Mouse (Mus musculus): Measurements from ENCODE around the gene Armc2. TPM values are rescaled to one million over a fixed set of nuclear protein-coding genes. Genes with fewer than 3 reads are reported as not detected.
A peak's percentile ranks its signal among the peaks of the same experiment; 100 is the strongest.

The Armc2 gene
- total and polyA plus RNA-seq, 3 experiments, result 0.08 to 0.13 TPM; not detected in 1

DNA sequence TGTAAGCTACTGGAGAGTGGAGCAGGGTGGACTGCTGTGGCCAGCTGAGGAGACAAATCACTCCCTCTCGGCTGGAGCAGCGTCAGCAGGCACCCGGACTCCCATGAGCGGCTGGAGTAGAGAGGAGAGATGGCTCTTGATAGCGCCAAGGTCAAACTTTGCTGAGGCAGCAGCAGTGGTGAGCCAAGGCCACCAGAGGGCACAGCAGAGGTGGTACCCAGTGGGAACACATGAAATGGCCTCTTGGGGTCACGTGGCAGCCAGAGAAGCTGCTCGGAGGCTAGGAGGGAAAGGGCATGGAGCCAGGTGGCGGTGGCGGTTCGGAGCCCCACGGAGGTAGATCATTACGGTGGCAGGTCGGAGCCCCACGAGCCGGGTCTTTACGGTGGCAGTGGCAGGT is 12.8 kb upstream of the Armc2 start:
- peak; percentile 91 for DNase-seq (ENCODE audit: low read depth, low spot score)
- Histone ChIP-seq H3K27me3 (ENCODE audit: control insufficient read depth in 1 of 2, insufficient read depth in 2 of 2, low read length in 2 of 2) (no peaks in the 10 kb centered on the region), H3K9me3 (replicated peaks; ENCODE audit: insufficient read depth, low read length) (no peaks in the 10 kb centered on the region), H3K9ac (ENCODE audit: control insufficient read depth, low read depth, low read length, poor library complexity, severe bottlenecking) (peak overlapping the region; percentile 73), H3K36me3 (ENCODE audit: control insufficient read depth in 1 of 2, insufficient read depth in 2 of 2, low read length in 2 of 2) (peaks cover 0 to 7% of the 10 kb centered on the region in 2 experiments; a peak in 2 of 4 replicates), H3K4me3 (ENCODE audit: control insufficient read depth in 1 of 2, insufficient read depth in 1 of 2, low read depth in 2 of 2, low read length in 2 of 2) (peak overlapping the region; percentile 47 to 65), H3K4me1 (ENCODE audit: control insufficient read depth in 1 of 2, insufficient read depth in 2 of 2, low read length in 2 of 2) (peaks cover 5 to 18% of the 10 kb centered on the region in 2 experiments), H3K27ac (ENCODE audit: control insufficient read depth, low read depth, low read length) (peak overlapping the region; percentile 11; the same call in 1 of the 2 replicates), H3K79me2 (ENCODE audit: control insufficient read depth, insufficient read depth, low read length, poor library complexity) (no peaks in the 10 kb centered on the region)
- TF ChIP-seq SMC3 (IDR thresholded peaks at IDR 0.05; ENCODE audit: low read depth, low read length) (peak; percentile 99), CTCF (IDR thresholded peaks at IDR 0.05 in 2 of 3, conservative IDR thresholded peaks at IDR 0.05 in 1 of 3; ENCODE audit: control insufficient read depth in 1 of 3, insufficient read depth in 1 of 3, low read depth in 2 of 3, low read length in 3 of 3, poor library complexity in 1 of 3, severe bottlenecking in 1 of 3) (peak; percentile 71 to 95 (median 90)), BHLHE40 (IDR thresholded peaks at IDR 0.05; ENCODE audit: borderline replicate concordance, low read depth, low read length) (peak; percentile 79), E2F4 (IDR thresholded peaks at IDR 0.05; ENCODE audit: borderline replicate concordance, low read depth, low read length) (no peak), MYC (IDR thresholded peaks at IDR 0.05; ENCODE audit: low read depth, low read length) (peak; percentile 78), TCF12 (IDR thresholded peaks at IDR 0.05; ENCODE audit: low read depth, low read length) (0 out of 2 replicates have a peak, but pooled peaks have one; percentile 38), ETS1 (IDR thresholded peaks at IDR 0.05; ENCODE audit: low read depth, low read length) (peak; percentile 76), EP300 (IDR thresholded peaks at IDR 0.05; ENCODE audit: low read depth in 1 of 2, low read length in 2 of 2) (0 out of 4 replicates have a peak, but pooled peaks of 1 of the 2 experiments have one; percentile 9), KAT2A (conservative IDR thresholded peaks at IDR 0.05; ENCODE audit: low read depth, low read length) (no peak), TAL1 (IDR thresholded peaks at IDR 0.05; ENCODE audit: low read length) (no peak), USF2 (IDR thresholded peaks at IDR 0.05; ENCODE audit: borderline replicate concordance in 1 of 2, insufficient read depth in 1 of 2, low read depth in 1 of 2, low read length in 2 of 2) (peak; percentile 65 to 85; a peak in 3 of 4 replicates), POLR2AphosphoS2 (IDR thresholded peaks at IDR 0.05; ENCODE audit: low read length) (no peak), RCOR1 (IDR thresholded peaks at IDR 0.05; ENCODE audit: low read depth, low read length) (0 out of 2 replicates have a peak, but pooled peaks have one; percentile 46), ZNF384 (IDR thresholded peaks at IDR 0.05; ENCODE audit: low read depth, low read length) (no peak), NELFE (IDR thresholded peaks at IDR 0.05; ENCODE audit: low read depth, low read length) (no peak), UBTF (IDR thresholded peaks at IDR 0.05; ENCODE audit: borderline replicate concordance, insufficient read depth, low read depth, low read length) (no peak), GABPA (IDR thresholded peaks at IDR 0.05; ENCODE audit: low read depth, low read length) (no peak), RAD21 (IDR thresholded peaks at IDR 0.05; ENCODE audit: low read depth, low read length) (peak; percentile 86), MYB (IDR thresholded peaks at IDR 0.05; ENCODE audit: low read depth, low read length) (no peak), JUND (IDR thresholded peaks at IDR 0.05; ENCODE audit: low read depth, low read length) (no peak), ELF1 (IDR thresholded peaks at IDR 0.05; ENCODE audit: low read depth, low read length) (no peak), GATA1 (IDR thresholded peaks at IDR 0.05; ENCODE audit: low read depth, low read length) (0 out of 2 replicates have a peak, but pooled peaks have one; percentile 34), CHD1 (IDR thresholded peaks at IDR 0.05; ENCODE audit: low read depth, low read length) (no peak), ZC3H11A (IDR thresholded peaks at IDR 0.05; ENCODE audit: low read depth, low read length) (peak; percentile 95), HCFC1 (IDR thresholded peaks at IDR 0.05; ENCODE audit: low read depth, low read length) (0 out of 2 replicates have a peak, but pooled peaks have one; percentile 44), MEF2A (IDR thresholded peaks at IDR 0.05; ENCODE audit: extremely low read depth, insufficient replicate concordance, low read depth, low read length, poor library complexity, severe bottlenecking) (no peak), NRF1 (IDR thresholded peaks at IDR 0.05; ENCODE audit: insufficient read depth, low read depth, low read length, poor library complexity, severe bottlenecking) (no peak), CHD2 (IDR thresholded peaks at IDR 0.05; ENCODE audit: low read length) (no peak), ZMIZ1 (IDR thresholded peaks at IDR 0.05; ENCODE audit: low read depth, low read length) (no peak), MAZ (IDR thresholded peaks at IDR 0.05; ENCODE audit: low read depth, low read length) (no peak), SIN3A (IDR thresholded peaks at IDR 0.05; ENCODE audit: low read length) (peak; percentile 92), POLR2AphosphoS5 (IDR thresholded peaks at IDR 0.05; ENCODE audit: borderline replicate concordance, low read depth, low read length) (no peak), MAFK (IDR thresholded peaks at IDR 0.05; ENCODE audit: borderline replicate concordance, low read depth, low read length) (peak; percentile 99), MXI1 (IDR thresholded peaks at IDR 0.05; ENCODE audit: low read depth, low read length) (peak; percentile 90), USF1 (IDR thresholded peaks at IDR 0.05; ENCODE audit: low read depth, low read length) (peak; percentile 98), ZKSCAN1 (IDR thresholded peaks at IDR 0.05; ENCODE audit: low read depth, low read length) (no peak), POLR2A (IDR thresholded peaks at IDR 0.05; ENCODE audit: control insufficient read depth in 1 of 2, insufficient read depth in 1 of 2, low read depth in 1 of 2, low read length in 2 of 2, poor library complexity in 1 of 2) (peak; percentile 33 to 36; a peak in 1 of 4 replicates)

Measured in MEL (cell line).